Mouse (Mus musculus) E14TG2a.4 (cell line): ENCODE results near the gene Ltbp2.
A peak's percentile ranks its signal among the peaks of the same experiment; 100 is the strongest.

Experiments
- CTCF ChIP-seq: conservative IDR thresholded peaks from 2 replicates; pipeline ENCODE4 v1.5.1; 2014; ENCODE audit warnings: low read length
- POU5F1 ChIP-seq: IDR thresholded peaks from 2 replicates; pipeline ENCODE4 v1.6.1; 2014; ENCODE audit warnings: low read length, borderline replicate concordance

- TF ChIP-seq CTCF: peak; percentile 14; the same call in 1 of the 2 replicates
- TF ChIP-seq POU5F1: no peak
Observed at GRCm38 (mm10) chr12:84813773-84814172, 62.6 kb downstream of the Ltbp2 start.
